Mouse (Mus musculus) gastrocnemius, postnatal 14 days (tissue): ENCODE results near the gene Eif5. TPM values are rescaled to one million over a fixed set of nuclear protein-coding genes. Genes with fewer than 3 reads are reported as not detected.

Experiments used
- total RNA-seq, 2 experiments: library from RNA; stranded (reverse); gene quantifications; 2 replicates each; pipeline ENCODE4 v1.2.3; 2021

The Eif5 gene
- total RNA-seq, 2 experiments from 2014 or later: 111 to 128 TPM

Other genes with a start within 250 kb of the Eif5 start
- gene Cdc42bpb, start 160.3 kb upstream of the Eif5 start, total RNA-seq: 10 to 100 TPM; 32.2 to 34.1 TPM
- gene Lbhd2, start 131.2 kb upstream of the Eif5 start, total RNA-seq: not detected
- 10 to 100 TPM; 12.8 to 23.8 TPM for gene Exoc3l4, start 121.0 kb upstream of the Eif5 start, total RNA-seq
- gene Tnfaip2, start 95.5 kb upstream of the Eif5 start, total RNA-seq: 10 to 100 TPM; 22.7 to 46.6 TPM
- gene Gm266, start 52.2 kb upstream of the Eif5 start, total RNA-seq: 1 to 10 TPM; 1.7 to 3.4 TPM
- gene Mark3, start 36.5 kb downstream of the Eif5 start, total RNA-seq: 10 to 100 TPM; 48.7 to 51.8 TPM
- gene Ckb, start 134.3 kb downstream of the Eif5 start, total RNA-seq: 10 to 100 TPM; 19.8 to 32.6 TPM
- gene Trmt61a, start 140.1 kb downstream of the Eif5 start, total RNA-seq: 1 to 10 TPM; 2.7 to 4.7 TPM
- gene Bag5, start 175.2 kb downstream of the Eif5 start, total RNA-seq: 10 to 100 TPM; 14.9 to 17.2 TPM
- 10 to 100 TPM; 34.2 to 35.6 TPM for gene Apopt1, start 175.2 kb downstream of the Eif5 start, total RNA-seq
- gene Klc1, start 220.8 kb downstream of the Eif5 start, total RNA-seq: 10 to 100 TPM; 53.4 to 62.2 TPM